Mouse (Mus musculus) liver, embryonic 15.5 days (tissue): ENCODE results near the gene Dld. TPM values are rescaled to one million over a fixed set of nuclear protein-coding genes. Genes with fewer than 3 reads are reported as not detected.

ENCODE experiments used
- ATAC-seq: fragments of 200-750 bp; cut with Nextera tagmentation; 2 replicates; pipeline ENCODE4 v1.8.0; 2017; ENCODE audit warnings: moderate number of reproducible peaks, mild to moderate bottlenecking, moderate library complexity; ENCODE audit not compliant: insufficient read depth
- H3K27ac ChIP-seq: fragments of 300-500 bp; sonication (generic); replicated peaks from 2 replicates; pipeline ENCODE4 v1.5.1; 2015; ENCODE audit warnings: mild to moderate bottlenecking, inconsistent platforms
- H3K27me3 ChIP-seq: fragments of 300-500 bp; sonication (generic); 2 replicates; pipeline ENCODE4 v1.6.1; 2015; ENCODE audit warnings: mild to moderate bottlenecking, inconsistent platforms
- H3K36me3 ChIP-seq: fragments of 300-500 bp; sonication (generic); replicated peaks from 2 replicates; pipeline ENCODE4 v1.6.1; 2015; ENCODE audit warnings: moderate library complexity, mild to moderate bottlenecking, inconsistent platforms
- H3K4me1 ChIP-seq: fragments of 300-500 bp; sonication (generic); replicated peaks from 2 replicates; pipeline ENCODE4 v1.6.1; 2015; ENCODE audit warnings: inconsistent platforms
- H3K4me2 ChIP-seq: fragments of 300-500 bp; sonication (generic); 2 replicates; pipeline ENCODE4 v1.6.1; 2015; ENCODE audit warnings: moderate library complexity, mild to moderate bottlenecking, inconsistent platforms
- H3K4me3 ChIP-seq: fragments of 300-500 bp; sonication (generic); replicated peaks from 2 replicates; pipeline ENCODE4 v1.5.1; 2015; ENCODE audit warnings: mild to moderate bottlenecking, inconsistent platforms
- H3K9ac ChIP-seq: fragments of 300-500 bp; sonication (generic); 2 replicates; pipeline ENCODE4 v1.6.1; 2015; ENCODE audit warnings: moderate library complexity, mild to moderate bottlenecking, inconsistent platforms
- H3K9me3 ChIP-seq: fragments of 300-500 bp; sonication (generic); replicated peaks from 2 replicates; pipeline ENCODE4 v1.6.1; 2016; ENCODE audit warnings: inconsistent platforms
- WGBS: fragments of 180-500 bp; shearing (Covaris S2); methylation state at CpG from one replicate; pipeline ENCODE4 v1.1.7; 2015; ENCODE audit warnings: mixed read lengths; ENCODE audit not compliant: insufficient replicate concordance; 5-methylcytosine and 5-hydroxymethylcytosine counted together
- polyA plus RNA-seq: library from polyadenylated mRNA; unstranded; fragments of >200 nt; fragmentation: Nextera tagmentation; extraction: Ambion mirVana; gene quantifications from 2 replicates; pipeline ENCODE4 v1.2.1, GENCODE M21; 2015

Gene Dld
- polyA plus RNA-seq, 1 experiment from 2014 or later, result 74.5 TPM

GRCm38 (mm10) chr12:31306075-31306675 lies 45.1 kb downstream of the Dld start:
- Histone ChIP-seq H3K4me1 (no peaks in the 10 kb centered on the region), H3K27me3 (no peaks in the 10 kb centered on the region), H3K27ac (no peak overlapping the region), H3K36me3 (no peaks in the 10 kb centered on the region), H3K9me3 (no peaks in the 10 kb centered on the region), H3K9ac (no peak overlapping the region), H3K4me3 (no peak overlapping the region), H3K4me2 (no peak overlapping the region)
- ATAC-seq, result no peak
- WGBS, result 55% methylated on average over 5 of the region's 5 CpGs

GRCm38 (mm10) chr12:31302766-31303511 lies 48.3 kb downstream of the Dld start:
- Histone ChIP-seq H3K27ac (no peak overlapping the region), H3K4me2 (no peak overlapping the region), H3K9me3 (no peaks in the 10 kb centered on the region), H3K27me3 (no peaks in the 10 kb centered on the region), H3K4me3 (no peak overlapping the region), H3K9ac (no peak overlapping the region), H3K4me1 (no peaks in the 10 kb centered on the region), H3K36me3 (no peaks in the 10 kb centered on the region)
- 71% methylated on average over 16 of the region's 16 CpGs for WGBS
- no peak for ATAC-seq

GRCm38 (mm10) chr12:31302266-31302665 lies 49.0 kb downstream of the Dld start:
- Histone ChIP-seq H3K36me3 (no peaks in the 10 kb centered on the region), H3K4me1 (no peaks in the 10 kb centered on the region), H3K27me3 (no peaks in the 10 kb centered on the region), H3K9me3 (no peaks in the 10 kb centered on the region), H3K27ac (no peak overlapping the region), H3K4me2 (no peak overlapping the region), H3K4me3 (no peak overlapping the region), H3K9ac (no peak overlapping the region)
- ATAC-seq, result no peak
- 55% methylated on average over 5 of the region's 5 CpGs for WGBS

GRCm38 (mm10) chr12:31300276-31300675 lies 51.0 kb downstream of the Dld start:
- WGBS, result 80% methylated on average over 9 of the region's 9 CpGs
- no peaks in the 10 kb centered on the region for H3K27me3 ChIP-seq

GRCm38 (mm10) chr12:31299676-31300197 lies 51.5 kb downstream of the Dld start:
- Histone ChIP-seq H3K4me1 (no peaks in the 10 kb centered on the region), H3K9ac (no peak overlapping the region), H3K36me3 (no peaks in the 10 kb centered on the region), H3K9me3 (no peaks in the 10 kb centered on the region), H3K27me3 (no peaks in the 10 kb centered on the region), H3K4me3 (no peak overlapping the region), H3K4me2 (no peak overlapping the region), H3K27ac (no peak overlapping the region)
- ATAC-seq, result no peak
- 66% methylated on average over 14 of the region's 14 CpGs for WGBS

More at GRCm38 (mm10) chr12:31300276-31300675, 51.0 kb downstream of the Dld start:
- Histone ChIP-seq H3K4me3 (no peak overlapping the region), H3K36me3 (no peaks in the 10 kb centered on the region), H3K9me3 (no peaks in the 10 kb centered on the region), H3K27ac (no peak overlapping the region), H3K4me2 (no peak overlapping the region), H3K4me1 (no peaks in the 10 kb centered on the region), H3K9ac (no peak overlapping the region)
- no peak for ATAC-seq

GRCm38 (mm10) chr12:31299126-31299525 lies 52.1 kb downstream of the Dld start:
- Histone ChIP-seq H3K4me1 (no peaks in the 10 kb centered on the region; the same call in 1 of the 2 replicates), H3K4me3 (no peak overlapping the region)

GRCm38 (mm10) chr12:31298530-31298929 lies 52.7 kb downstream of the Dld start:
- Histone ChIP-seq H3K27ac (no peak overlapping the region), H3K9me3 (no peaks in the 10 kb centered on the region), H3K9ac (no peak overlapping the region), H3K4me2 (no peak overlapping the region), H3K4me1 (peaks cover 3% of the 10 kb centered on the region; the same call in 1 of the 2 replicates), H3K27me3 (no peaks in the 10 kb centered on the region), H3K36me3 (no peaks in the 10 kb centered on the region), H3K4me3 (no peak overlapping the region)
- 68% methylated on average over 8 of the region's 8 CpGs for WGBS
- ATAC-seq, result no peak

More at GRCm38 (mm10) chr12:31299126-31299525, 52.1 kb downstream of the Dld start:
- Histone ChIP-seq H3K9ac (no peak overlapping the region), H3K36me3 (no peaks in the 10 kb centered on the region), H3K9me3 (no peaks in the 10 kb centered on the region), H3K27ac (no peak overlapping the region), H3K4me2 (no peak overlapping the region), H3K27me3 (no peaks in the 10 kb centered on the region)
- WGBS, result 73% methylated on average over 3 of the region's 3 CpGs
- no peak for ATAC-seq

GRCm38 (mm10) chr12:31298122-31298521 lies 53.1 kb downstream of the Dld start:
- H3K4me1 ChIP-seq, result peaks cover 4% of the 10 kb centered on the region; the same call in 1 of the 2 replicates
- H3K9me3 ChIP-seq, result no peaks in the 10 kb centered on the region
- H3K27me3 ChIP-seq, result no peaks in the 10 kb centered on the region
- no peak overlapping the region for H3K4me2 ChIP-seq
- ATAC-seq, result no peak
- H3K36me3 ChIP-seq, result no peaks in the 10 kb centered on the region
- no peak overlapping the region for H3K9ac ChIP-seq
- WGBS, result 71% methylated on average over 4 of the region's 4 CpGs
- H3K27ac ChIP-seq, result no peak overlapping the region
- H3K4me3 ChIP-seq, result no peak overlapping the region

- H3K9ac ChIP-seq, result no peak overlapping the region
- H3K27ac ChIP-seq, result no peak overlapping the region
- no peaks in the 10 kb centered on the region for H3K36me3 ChIP-seq
- no peak overlapping the region for H3K4me3 ChIP-seq
- H3K9me3 ChIP-seq, result no peaks in the 10 kb centered on the region
- H3K4me1 ChIP-seq, result peaks cover 4% of the 10 kb centered on the region; the same call in 1 of the 2 replicates
- H3K27me3 ChIP-seq, result no peaks in the 10 kb centered on the region
- ATAC-seq, result no peak
- WGBS, result 28% methylated on average over 4 of the region's 4 CpGs
- H3K4me2 ChIP-seq, result no peak overlapping the region
Measured at GRCm38 (mm10) chr12:31296097-31296496, 55.2 kb downstream of the Dld start.

- no peak for ATAC-seq
- Histone ChIP-seq H3K36me3 (no peaks in the 10 kb centered on the region), H3K4me2 (no peak overlapping the region), H3K27me3 (no peaks in the 10 kb centered on the region), H3K27ac (no peak overlapping the region), H3K9me3 (no peaks in the 10 kb centered on the region), H3K9ac (no peak overlapping the region), H3K4me3 (no peak overlapping the region), H3K4me1 (peaks cover 4% of the 10 kb centered on the region; the same call in 1 of the 2 replicates)
- WGBS, result 52% methylated on average over 3 of the region's 3 CpGs
Measured at GRCm38 (mm10) chr12:31295505-31295904, 55.7 kb downstream of the Dld start.

- no peak overlapping the region for H3K4me3 ChIP-seq
- H3K9ac ChIP-seq, result no peak overlapping the region
- no peak overlapping the region for H3K4me2 ChIP-seq
- H3K36me3 ChIP-seq, result no peaks in the 10 kb centered on the region
- no peaks in the 10 kb centered on the region for H3K9me3 ChIP-seq
- H3K4me1 ChIP-seq, result peaks cover 4% of the 10 kb centered on the region; the same call in 1 of the 2 replicates
- 73% methylated on average over 11 of the region's 11 CpGs for WGBS
- H3K27me3 ChIP-seq, result no peaks in the 10 kb centered on the region
- ATAC-seq, result no peak
- H3K27ac ChIP-seq, result no peak overlapping the region
Measured at GRCm38 (mm10) chr12:31294996-31295395, 56.3 kb downstream of the Dld start.
